In the genomic region with DNA sequence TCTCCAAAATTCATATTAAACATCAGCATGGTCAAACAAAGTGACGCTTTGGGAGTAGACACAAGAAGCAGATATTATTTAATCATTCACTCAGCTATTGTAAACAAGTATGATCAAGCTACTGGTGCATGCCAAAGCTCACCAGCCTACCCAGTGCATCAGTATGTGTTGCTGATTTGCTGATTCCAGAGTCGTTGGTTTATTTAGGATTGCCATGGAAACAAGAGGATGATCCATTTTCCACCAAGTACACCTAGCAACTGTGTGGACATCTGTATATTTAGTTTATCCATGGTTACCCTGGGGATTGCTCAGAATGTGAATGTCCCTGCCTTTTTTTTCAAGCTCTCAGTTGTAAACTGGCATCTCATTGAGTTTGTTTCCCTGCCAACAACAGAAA, we compare ENCODE assay signal across 21 mouse cellular contexts.
A peak's percentile ranks its signal among the peaks of the same experiment; 100 is the strongest.
DNase-seq lines count a peak whose midpoint lies in the region; ATAC-seq lines count a peak whose summit lies in the region.
"Had no signal": no experiment of that assay in that cellular context is flagged by ENCODE, and none has a peak within 500 bp of the region (broad histone marks: within the 10 kb centered on the region; RNA-seq: fewer than 3 reads in every experiment).

No protein-coding gene starts in this region.

- DNase-seq in embryo, embryonic 10 days (ENCODE audit: low spot score) = peak; percentile 5
- DNase-seq in embryo, embryonic 11 days = no peak
- DNase-seq in layer of hippocampus, adult 9-11 months = peak; percentile 3
- no peak for DNase-seq in layer of hippocampus, postnatal 10 days (ENCODE audit: low spot score in 2 of 2)
- peak; percentile 15 for DNase-seq in midbrain, embryonic 14.5 days
- DNase-seq in testis, postnatal 14 days (ENCODE audit: low spot score) = no peak
- DNase-seq in gastrocnemius, postnatal 4 days (ENCODE audit: low spot score in 2 of 2) = no peak
- DNase-seq: adrenal gland, postnatal 10 days; cerebellum, adult 11 months; cerebellum, postnatal 14 days; heart, postnatal 10 days; kidney, postnatal 4 days; liver, postnatal 0 days; spleen, adult 18-20 months had no signal

- H3K9ac ChIP-seq in hindbrain, embryonic 12.5 days = no peak overlapping the region
- H3K9ac ChIP-seq in midbrain, embryonic 14.5 days (replicated peaks; ENCODE audit: low read length) = no peak overlapping the region
- H3K9ac ChIP-seq: liver, postnatal 0 days; neural tube, embryonic 13.5 days had no signal

- H3K27me3 ChIP-seq in hindbrain, embryonic 12.5 days = no peaks in the 10 kb centered on the region
- H3K27me3 ChIP-seq in midbrain, embryonic 14.5 days (ENCODE audit: control insufficient read depth, insufficient read depth, low read length) = no peaks in the 10 kb centered on the region
- H3K27me3 ChIP-seq: megakaryocyte, embryonic 14.5 days; neural tube, embryonic 13.5 days had no signal

- no peaks in the 10 kb centered on the region for H3K36me3 ChIP-seq in hindbrain, embryonic 12.5 days
- no peaks in the 10 kb centered on the region for H3K36me3 ChIP-seq in midbrain, embryonic 14.5 days (ENCODE audit: control insufficient read depth, insufficient read depth, low read length)
- H3K36me3 ChIP-seq: embryonic facial prominence, embryonic 10.5 days; limb, embryonic 10.5 days; neural tube, embryonic 13.5 days had no signal

- no peaks in the 10 kb centered on the region for H3K9me3 ChIP-seq in hindbrain, embryonic 12.5 days (replicated peaks)
- H3K9me3 ChIP-seq in midbrain, embryonic 14.5 days (ENCODE audit: control insufficient read depth, low read length) = no peaks in the 10 kb centered on the region
- H3K9me3 ChIP-seq: embryonic facial prominence, embryonic 10.5 days; limb, embryonic 10.5 days; megakaryocyte, embryonic 14.5 days; neural tube, embryonic 13.5 days had no signal

- no peak overlapping the region for H3K4me3 ChIP-seq in hindbrain, embryonic 12.5 days
- H3K4me3 ChIP-seq in midbrain, embryonic 14.5 days (replicated peaks; ENCODE audit: low read depth, low read length) = no peak overlapping the region
- H3K4me3 ChIP-seq: embryonic facial prominence, embryonic 10.5 days; limb, embryonic 10.5 days; megakaryocyte, embryonic 14.5 days; neural tube, embryonic 13.5 days had no signal

- 71% methylated on average over 2 of the region's 2 CpGs for WGBS in hindbrain, embryonic 12.5 days
- 40% methylated on average over 2 of the region's 2 CpGs for WGBS in midbrain, embryonic 14.5 days

- no peaks in the 10 kb centered on the region for H3K4me1 ChIP-seq in hindbrain, embryonic 12.5 days
- no peaks in the 10 kb centered on the region for H3K4me1 ChIP-seq in midbrain, embryonic 14.5 days (ENCODE audit: control insufficient read depth, insufficient read depth, low read length)
- H3K4me1 ChIP-seq: embryonic facial prominence, embryonic 10.5 days; limb, embryonic 10.5 days; megakaryocyte, embryonic 14.5 days; neural tube, embryonic 13.5 days had no signal

- H3K4me2 ChIP-seq in hindbrain, embryonic 12.5 days (replicated peaks) = no peak overlapping the region
- H3K4me2 ChIP-seq in midbrain, embryonic 14.5 days (ENCODE audit: low read length) = no peak overlapping the region
- H3K4me2 ChIP-seq: heart, embryonic 11.5 days; neural tube, embryonic 13.5 days had no signal

- ATAC-seq in hindbrain, embryonic 12.5 days (ENCODE audit: low FRiP score) = peak; percentile 50; the same call in 1 of the 2 replicates
- ATAC-seq in midbrain, embryonic 14.5 days (ENCODE audit: low FRiP score, low TSS enrichment) = no peak
- ATAC-seq: liver, postnatal 0 days; Patski had no signal

- no peak overlapping the region for H3K27ac ChIP-seq in hindbrain, embryonic 12.5 days
- H3K27ac ChIP-seq in midbrain, embryonic 14.5 days (replicated peaks; ENCODE audit: low read depth, low read length) = no peak overlapping the region
- H3K27ac ChIP-seq: embryonic facial prominence, embryonic 10.5 days; limb, embryonic 10.5 days; neural tube, embryonic 13.5 days had no signal

Comparison
In these comparisons a context has a peak if more than half of its experiments do, and no peak if none do; other contexts are left out.
1. DNase-seq: peak in embryo, embryonic 10 days (single experiment), layer of hippocampus, adult 9-11 months (single experiment) and midbrain, embryonic 14.5 days (single experiment); none in embryo, embryonic 11 days (single experiment), layer of hippocampus, postnatal 10 days (0 of 2), testis, postnatal 14 days (single experiment) and gastrocnemius, postnatal 4 days (0 of 2).